Mouse (Mus musculus) liver, adult 2 months (tissue): Measurements from ENCODE around the gene Amhr2. TPM values are rescaled to one million over a fixed set of nuclear protein-coding genes. Genes with fewer than 3 reads are reported as not detected.

Experiments
- DNase-seq: peaks from one replicate; pipeline ENCODE4 v3.0.0-alpha.2; 2011; ENCODE audit warnings: low read depth, low spot score; ENCODE audit errors: extremely low read depth
- H3K27ac ChIP-seq: fragments of 200-500 bp; replicated peaks from 2 replicates; pipeline ENCODE4 v1.5.1; 2012; ENCODE audit warnings: low read depth, mild to moderate bottlenecking, control low read depth, inconsistent platforms, low read length; ENCODE audit not compliant: insufficient read depth
- H3K27me3 ChIP-seq: fragments of 200-500 bp; 2 replicates; pipeline ENCODE4 v1.6.1; 2012; ENCODE audit warnings: mild to moderate bottlenecking, moderate library complexity, low read length, inconsistent platforms; ENCODE audit not compliant: control insufficient read depth, insufficient read depth
- H3K36me3 ChIP-seq: fragments of 200-500 bp; 2 replicates; pipeline ENCODE4 v1.6.1; 2012; ENCODE audit warnings: low read length, inconsistent platforms; ENCODE audit not compliant: control insufficient read depth, insufficient read depth
- H3K4me1 ChIP-seq: fragments of 200-500 bp; 2 replicates; pipeline ENCODE4 v1.6.1; 2011; ENCODE audit warnings: low read length; ENCODE audit not compliant: control insufficient read depth, insufficient read depth
- H3K4me3 ChIP-seq: fragments of 200-500 bp; 2 replicates; pipeline ENCODE4 v1.5.1; 2011; ENCODE audit warnings: low read depth, mild to moderate bottlenecking, control low read depth, low read length, moderate library complexity; ENCODE audit not compliant: insufficient read depth
- H3K79me2 ChIP-seq: fragments of 200-500 bp; 2 replicates; pipeline ENCODE4 v1.6.1; 2012; ENCODE audit warnings: inconsistent platforms, mild to moderate bottlenecking, low read length, moderate library complexity; ENCODE audit not compliant: control insufficient read depth, insufficient read depth
- H3K9ac ChIP-seq: fragments of 200-500 bp; 2 replicates; pipeline ENCODE4 v1.6.1; 2012; ENCODE audit warnings: low read depth, mild to moderate bottlenecking, control low read depth, inconsistent platforms, low read length
- CTCF ChIP-seq: fragments of 200-500 bp; IDR thresholded peaks from 2 replicates; pipeline ENCODE4 v1.5.1; 2011; ENCODE audit warnings: low read depth, low read length, control low read depth
- POLR2A ChIP-seq: fragments of 200-500 bp; IDR thresholded peaks from 2 replicates; pipeline ENCODE4 v1.6.1; 2011; ENCODE audit warnings: low read length, control low read depth; ENCODE audit not compliant: insufficient read depth; ENCODE audit errors: extremely low read depth
- WGBS: fragments of 180-500 bp; shearing (Covaris S2); methylation state at CpG from one replicate; pipeline ENCODE4 v1.1.7; 2018; 5-methylcytosine and 5-hydroxymethylcytosine counted together
- polyA plus RNA-seq: library from polyadenylated mRNA; depleted of rRNA; stranded (reverse); fragments of >200 nt; gene quantifications from 2 replicates; pipeline ENCODE4 v1.2.3, GENCODE M21; 2012
- total RNA-seq: library from RNA; depleted of rRNA; stranded (reverse); fragments of >200 nt; gene quantifications from 2 replicates; pipeline ENCODE4 v1.2.3, GENCODE M21; 2014

The Amhr2 gene
- total and polyA plus RNA-seq, 2 experiments, result 0.09 to 0.40 TPM

DNA sequence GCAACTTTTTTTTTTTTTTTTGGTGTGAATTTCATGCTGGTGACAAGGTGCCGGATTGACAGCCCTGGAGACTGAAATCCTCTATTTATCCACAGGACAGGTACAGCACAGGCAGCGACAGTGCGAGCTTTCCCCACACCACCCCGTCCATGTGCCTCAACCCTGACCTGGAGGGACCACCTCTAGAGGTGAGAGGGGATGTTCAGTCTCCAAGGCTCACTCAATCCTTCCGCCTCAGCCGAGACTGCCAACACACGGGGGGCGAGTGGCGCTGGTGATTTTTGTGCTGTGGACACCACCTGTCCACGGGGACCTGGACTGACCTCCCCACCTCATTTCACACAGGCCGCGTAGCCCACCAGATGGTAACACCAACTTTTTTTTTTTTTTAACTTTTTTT, 40.7 kb downstream of the Amhr2 start:
- Histone ChIP-seq H3K9ac (no peak overlapping the region), H3K79me2 (no peaks in the 10 kb centered on the region; the same call in 1 of the 2 replicates), H3K27me3 (no peaks in the 10 kb centered on the region), H3K27ac (no peak overlapping the region), H3K36me3 (peaks cover 74% of the 10 kb centered on the region), H3K4me1 (no peaks in the 10 kb centered on the region), H3K4me3 (no peak overlapping the region)
- 94% methylated on average over 12 of the region's 12 CpGs for WGBS
- no peak for DNase-seq
- no peak for TF ChIP-seq POLR2A
- no peak for TF ChIP-seq CTCF

DNA sequence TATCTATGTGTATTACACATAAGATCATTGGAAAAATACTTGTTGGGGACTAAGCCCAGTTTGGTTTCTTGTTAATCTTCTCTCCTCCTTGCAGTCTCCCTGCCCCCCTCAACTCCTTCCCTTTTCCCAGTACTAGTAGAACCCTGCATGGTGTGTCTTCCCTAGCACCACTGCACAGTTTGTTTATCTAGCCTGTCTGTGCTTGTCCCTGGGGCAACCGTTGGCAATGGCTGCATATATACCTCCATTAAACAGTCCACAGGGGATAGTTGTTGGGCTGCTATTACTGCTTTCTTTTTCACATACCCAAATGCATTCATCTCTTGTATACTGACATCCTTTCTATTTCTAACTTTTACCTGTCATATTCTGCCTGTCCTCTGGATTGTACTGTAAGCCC, 42.5 kb downstream of the Amhr2 start:
- Histone ChIP-seq H3K27me3 (no peaks in the 10 kb centered on the region), H3K9ac (no peak overlapping the region), H3K79me2 (no peaks in the 10 kb centered on the region; the same call in 1 of the 2 replicates), H3K4me3 (no peak overlapping the region), H3K27ac (no peak overlapping the region), H3K36me3 (peaks cover 71% of the 10 kb centered on the region), H3K4me1 (no peaks in the 10 kb centered on the region)
- no peak for TF ChIP-seq POLR2A
- no peak for TF ChIP-seq CTCF
- 59% methylated on average over 1 of the region's 1 CpGs for WGBS
- DNase-seq, result no peak

DNA sequence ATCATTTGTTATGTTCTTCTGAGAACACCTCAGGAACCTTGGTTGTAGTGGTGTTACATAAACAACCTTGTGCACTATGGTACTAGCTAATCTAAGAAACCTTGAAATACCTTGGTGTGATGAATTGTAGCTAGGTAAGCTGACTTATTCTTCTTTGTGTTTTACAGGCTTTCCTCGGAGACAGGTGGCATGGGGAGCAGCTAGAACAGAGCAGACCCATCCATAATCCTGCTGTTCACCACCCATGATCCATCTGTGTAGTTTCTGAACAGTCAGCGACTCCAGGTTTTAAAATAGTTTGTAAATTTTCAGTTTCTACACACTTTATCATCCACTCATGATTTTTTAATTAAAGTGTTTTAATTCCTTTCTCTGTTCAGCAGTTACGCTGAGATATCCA, 53.2 kb downstream of the Amhr2 start:
- Histone ChIP-seq H3K36me3 (peaks cover 65% of the 10 kb centered on the region), H3K4me1 (no peaks in the 10 kb centered on the region), H3K27ac (no peak overlapping the region), H3K9ac (no peak overlapping the region), H3K4me3 (no peak overlapping the region), H3K79me2 (peaks cover 4% of the 10 kb centered on the region; the same call in 1 of the 2 replicates), H3K27me3 (no peaks in the 10 kb centered on the region)
- DNase-seq, result no peak
- WGBS, result 92% methylated on average over 3 of the region's 3 CpGs
- TF ChIP-seq CTCF (no peak), POLR2A (no peak)

DNA sequence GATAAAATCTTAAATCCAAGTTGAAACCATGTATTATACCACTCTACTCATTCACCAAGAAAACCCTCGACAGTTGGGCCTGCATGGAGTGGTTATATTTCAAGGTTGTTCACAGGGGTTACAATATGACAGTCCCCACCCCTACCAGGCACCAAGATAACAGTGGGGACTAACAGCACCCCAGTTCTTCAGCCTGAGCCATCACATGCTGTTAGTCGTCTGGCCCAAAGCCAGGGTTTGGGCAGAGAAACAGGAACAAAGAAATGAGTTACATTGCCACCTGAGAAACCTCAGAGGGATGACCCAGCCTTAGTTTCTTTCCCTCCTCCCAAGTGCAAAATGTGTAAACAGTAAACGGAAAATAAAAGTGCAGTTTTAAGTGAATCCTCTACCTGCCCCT, 54.2 kb downstream of the Amhr2 start:
- TF ChIP-seq CTCF, result no peak
- TF ChIP-seq POLR2A, result no peak

DNA sequence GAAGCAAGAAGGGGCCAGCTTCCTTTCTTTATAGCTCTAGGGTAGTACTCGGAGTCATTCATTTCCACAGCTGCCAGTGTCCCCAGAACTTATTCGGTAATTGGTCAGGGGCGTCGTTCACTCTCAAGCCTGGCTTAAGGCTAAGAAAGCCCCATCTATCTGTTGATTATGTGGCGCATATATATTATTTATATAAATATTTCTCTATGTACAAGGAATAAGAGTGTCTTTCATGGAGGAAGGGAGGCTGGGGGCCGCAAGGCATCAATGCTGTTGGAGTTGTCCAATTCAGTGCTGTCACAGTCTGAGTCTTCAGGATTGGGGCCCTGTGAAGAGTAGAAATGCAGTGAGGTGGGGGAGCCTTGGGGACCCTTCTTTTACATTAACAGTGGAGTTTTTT, 54.7 kb downstream of the Amhr2 start:
- no peak overlapping the region for H3K27ac ChIP-seq
- no peak overlapping the region for H3K9ac ChIP-seq
- H3K79me2 ChIP-seq, result no peaks in the 10 kb centered on the region; the same call in 1 of the 2 replicates
- WGBS, result 93% methylated on average over 6 of the region's 6 CpGs
- H3K36me3 ChIP-seq, result peaks cover 53% of the 10 kb centered on the region
- DNase-seq, result no peak
- no peaks in the 10 kb centered on the region for H3K4me1 ChIP-seq
- H3K4me3 ChIP-seq, result no peak overlapping the region
- H3K27me3 ChIP-seq, result no peaks in the 10 kb centered on the region
- TF ChIP-seq CTCF, result no peak
- no peak for TF ChIP-seq POLR2A

More for the DNA sequence above, 54.2 kb downstream of the Amhr2 start:
- no peaks in the 10 kb centered on the region for H3K27me3 ChIP-seq
- H3K4me3 ChIP-seq, result no peak overlapping the region
- H3K27ac ChIP-seq, result no peak overlapping the region
- no peak overlapping the region for H3K9ac ChIP-seq
- DNase-seq, result no peak
- peaks cover 56% of the 10 kb centered on the region for H3K36me3 ChIP-seq
- no peaks in the 10 kb centered on the region; the same call in 1 of the 2 replicates for H3K79me2 ChIP-seq
- WGBS, result 80% methylated on average over 3 of the region's 3 CpGs
- H3K4me1 ChIP-seq, result no peaks in the 10 kb centered on the region

DNA sequence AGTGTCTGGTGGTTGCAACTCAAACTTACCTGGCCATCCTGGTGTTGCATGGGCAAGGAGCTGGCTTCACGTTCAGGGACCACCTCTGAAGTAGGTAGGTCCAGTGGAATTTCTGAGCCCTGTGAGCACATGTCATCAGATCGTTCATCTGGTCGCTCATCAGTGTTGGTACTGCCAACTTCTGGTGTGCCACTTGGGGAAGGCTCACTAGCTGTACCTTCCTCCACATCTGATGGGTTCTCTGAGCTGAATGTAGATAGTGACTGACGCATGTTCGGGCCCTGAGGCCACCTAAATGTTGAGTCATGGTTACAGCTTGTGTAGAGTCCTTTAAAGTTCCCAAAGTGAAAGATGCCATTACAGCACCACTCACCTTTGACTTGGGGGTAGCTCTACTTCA, 55.3 kb downstream of the Amhr2 start:
- no peaks in the 10 kb centered on the region for H3K4me1 ChIP-seq
- no peak for DNase-seq
- no peak overlapping the region for H3K9ac ChIP-seq
- TF ChIP-seq POLR2A (no peak), CTCF (no peak)
- H3K27ac ChIP-seq, result no peak overlapping the region
- 88% methylated on average over 5 of the region's 5 CpGs for WGBS
- H3K27me3 ChIP-seq, result no peaks in the 10 kb centered on the region
- H3K36me3 ChIP-seq, result peaks cover 48% of the 10 kb centered on the region
- H3K4me3 ChIP-seq, result no peak overlapping the region
- no peaks in the 10 kb centered on the region; the same call in 1 of the 2 replicates for H3K79me2 ChIP-seq
